Mouse (Mus musculus): ENCODE results near the gene Ern1.
A peak's percentile ranks its signal among the peaks of the same experiment; 100 is the strongest.

DNA sequence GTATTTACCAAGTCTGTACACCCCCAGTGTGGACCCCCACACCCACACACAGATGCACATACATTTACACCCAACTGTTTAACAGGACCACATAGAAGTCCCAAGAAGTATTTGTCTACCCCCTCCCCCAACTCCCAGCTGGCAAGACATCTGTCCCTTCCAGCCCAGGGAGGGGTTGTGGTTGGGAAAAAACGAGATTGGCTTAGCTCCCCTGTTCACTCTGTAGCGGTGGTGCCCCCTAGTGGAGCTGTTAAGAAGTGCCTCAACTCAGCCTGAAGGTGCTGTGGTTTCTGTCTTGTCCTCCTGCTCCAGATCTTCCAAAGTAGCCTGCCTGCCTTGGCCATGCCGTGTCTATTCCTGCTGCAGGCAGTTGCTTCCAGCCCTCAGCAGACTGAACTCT, 121.3 kb downstream of the Ern1 start:
- TF ChIP-seq CTCF (IDR thresholded peaks at IDR 0.05; ENCODE audit: borderline replicate concordance, control insufficient read depth, extremely low read depth, insufficient read depth, low read length, poor library complexity) (peak; percentile 78; the same call in 1 of the 2 replicates), POLR2A (IDR thresholded peaks at IDR 0.05; ENCODE audit: control insufficient read depth, extremely low read depth, insufficient read depth, low read length, poor library complexity) (no peak)

All from thymus, adult 2 months (tissue).